Mouse (Mus musculus): Measurements from ENCODE around the gene Ms4a4d. TPM values are rescaled to one million over a fixed set of nuclear protein-coding genes. Genes with fewer than 3 reads are reported as not detected.
"Not testable (repeated sequence)": the region's sequence is repeated elsewhere in the genome, so short reads cannot be mapped to it uniquely, and the experiment has no call there.

Gene Ms4a4d
- polyA plus RNA-seq, 1 experiment, result 2.0 TPM

GRCm38 (mm10) chr19:11537336-11537735, 735 bp downstream of the Ms4a4d start:
- TF ChIP-seq CTCF (IDR thresholded peaks at IDR 0.05; ENCODE audit: control insufficient read depth, insufficient read depth, low read length), result no peak
- TF ChIP-seq POLR2A (IDR thresholded peaks at IDR 0.05; ENCODE audit: borderline replicate concordance, control insufficient read depth, low read depth, low read length), result no peak
- Histone ChIP-seq H3K4me1 (ENCODE audit: control insufficient read depth, insufficient read depth, low read length) (no peaks in the 10 kb centered on the region), H3K4me3 (replicated peaks; ENCODE audit: control insufficient read depth, low read depth, low read length) (no peak overlapping the region), H3K27ac (ENCODE audit: control insufficient read depth, insufficient read depth, low read depth, low read length, poor library complexity) (no peak overlapping the region)
- 63% methylated on average over 2 of the region's 2 CpGs for WGBS

- H3K4me3 ChIP-seq (replicated peaks; ENCODE audit: control insufficient read depth, low read depth, low read length); H3K27ac ChIP-seq (ENCODE audit: control insufficient read depth, insufficient read depth, low read depth, low read length, poor library complexity); H3K4me1 ChIP-seq (ENCODE audit: control insufficient read depth, insufficient read depth, low read length): not testable (repeated sequence)
- WGBS, result 2% methylated on average over 1 of the region's 1 CpGs
These were observed 3.7 kb downstream of the Ms4a4d start for GRCm38 (mm10) chr19:11540166-11540821.

DNA sequence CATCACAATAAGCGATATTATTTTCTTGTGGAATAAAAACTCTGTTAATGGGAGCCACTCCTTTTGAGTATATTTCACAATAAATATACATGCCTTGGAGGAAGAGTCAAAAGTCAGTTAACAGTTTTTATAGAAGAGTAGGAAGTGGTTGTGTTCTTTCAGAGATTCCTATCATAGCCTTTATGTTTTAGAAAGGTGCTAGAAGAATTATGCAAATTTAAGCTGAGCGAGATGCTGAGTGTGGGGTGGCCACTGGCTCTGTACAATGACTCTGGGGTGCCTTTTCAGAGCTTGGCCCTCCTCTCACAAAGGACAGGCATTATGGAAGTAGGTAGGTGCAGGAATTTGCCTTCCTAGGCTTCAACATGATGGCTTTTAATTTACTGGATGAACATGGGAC, 7.8 kb downstream of the Ms4a4d start:
- WGBS, result 51% methylated on average over 2 of the region's 2 CpGs
- not testable (repeated sequence) for H3K4me1 ChIP-seq (ENCODE audit: control insufficient read depth, insufficient read depth, low read length); H3K27ac ChIP-seq (ENCODE audit: control insufficient read depth, insufficient read depth, low read depth, low read length, poor library complexity); H3K4me3 ChIP-seq (replicated peaks; ENCODE audit: control insufficient read depth, low read depth, low read length)

GRCm38 (mm10) chr19:11547911-11548310, 11.3 kb downstream of the Ms4a4d start:
- no peak overlapping the region for H3K27ac ChIP-seq (ENCODE audit: control insufficient read depth, insufficient read depth, low read depth, low read length, poor library complexity)

DNA sequence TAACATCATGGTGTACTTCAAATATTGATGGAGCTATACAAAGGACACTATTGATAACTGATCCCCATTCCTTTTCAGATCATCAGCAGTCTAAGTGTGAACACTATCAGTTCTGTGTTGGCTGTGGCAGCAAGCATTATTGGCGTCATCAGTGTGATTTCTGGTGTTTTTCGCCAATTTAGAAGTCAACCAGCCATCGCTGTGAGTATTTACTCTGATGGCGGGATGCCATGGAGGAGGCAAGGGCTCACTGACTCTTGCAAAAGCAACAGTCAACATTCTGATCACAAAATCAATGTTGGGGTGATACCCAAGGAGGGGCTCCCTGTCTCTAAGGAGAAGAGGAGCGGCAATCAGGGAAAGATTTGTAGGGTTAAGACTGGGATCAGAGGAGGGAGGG, 18.1 kb downstream of the Ms4a4d start:
- Histone ChIP-seq H3K4me1 (ENCODE audit: control insufficient read depth, insufficient read depth, low read length) (no peaks in the 10 kb centered on the region), H3K4me3 (replicated peaks; ENCODE audit: control insufficient read depth, low read depth, low read length) (no peak overlapping the region), H3K27ac (ENCODE audit: control insufficient read depth, insufficient read depth, low read depth, low read length, poor library complexity) (no peak overlapping the region)
- WGBS, result 83% methylated on average over 5 of the region's 5 CpGs
- TF ChIP-seq POLR2A (IDR thresholded peaks at IDR 0.05; ENCODE audit: borderline replicate concordance, control insufficient read depth, low read depth, low read length) (no peak), CTCF (IDR thresholded peaks at IDR 0.05; ENCODE audit: control insufficient read depth, insufficient read depth, low read length) (no peak)

More at GRCm38 (mm10) chr19:11547911-11548310, 11.3 kb downstream of the Ms4a4d start:
- H3K4me3 ChIP-seq (replicated peaks; ENCODE audit: control insufficient read depth, low read depth, low read length), result no peak overlapping the region
- H3K4me1 ChIP-seq (ENCODE audit: control insufficient read depth, insufficient read depth, low read length), result no peaks in the 10 kb centered on the region
- TF ChIP-seq POLR2A (IDR thresholded peaks at IDR 0.05; ENCODE audit: borderline replicate concordance, control insufficient read depth, low read depth, low read length) (no peak), CTCF (IDR thresholded peaks at IDR 0.05; ENCODE audit: control insufficient read depth, insufficient read depth, low read length) (no peak)

DNA sequence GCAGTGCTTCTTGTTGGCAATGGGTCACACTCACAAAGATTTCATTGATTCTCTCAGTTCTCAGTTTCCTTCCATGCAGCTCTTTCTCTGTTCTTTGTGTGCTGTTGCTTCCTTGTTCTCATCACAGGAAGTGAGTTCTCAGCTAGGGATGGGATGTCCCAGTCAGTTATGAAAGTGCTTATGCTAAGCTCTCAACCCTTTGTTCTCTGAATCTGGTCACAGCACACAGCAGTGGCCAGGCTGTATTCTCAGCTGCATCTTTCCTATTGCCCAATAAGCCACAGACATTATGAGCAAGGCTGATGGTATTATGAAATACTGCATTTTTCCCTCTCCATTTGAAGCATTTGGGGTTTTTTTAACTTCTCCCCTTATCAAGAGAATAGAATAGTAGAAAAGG, 23.0 kb downstream of the Ms4a4d start:
- H3K27ac ChIP-seq (ENCODE audit: control insufficient read depth, insufficient read depth, low read depth, low read length, poor library complexity); H3K4me3 ChIP-seq (replicated peaks; ENCODE audit: control insufficient read depth, low read depth, low read length); H3K4me1 ChIP-seq (ENCODE audit: control insufficient read depth, insufficient read depth, low read length): not testable (repeated sequence)

DNA sequence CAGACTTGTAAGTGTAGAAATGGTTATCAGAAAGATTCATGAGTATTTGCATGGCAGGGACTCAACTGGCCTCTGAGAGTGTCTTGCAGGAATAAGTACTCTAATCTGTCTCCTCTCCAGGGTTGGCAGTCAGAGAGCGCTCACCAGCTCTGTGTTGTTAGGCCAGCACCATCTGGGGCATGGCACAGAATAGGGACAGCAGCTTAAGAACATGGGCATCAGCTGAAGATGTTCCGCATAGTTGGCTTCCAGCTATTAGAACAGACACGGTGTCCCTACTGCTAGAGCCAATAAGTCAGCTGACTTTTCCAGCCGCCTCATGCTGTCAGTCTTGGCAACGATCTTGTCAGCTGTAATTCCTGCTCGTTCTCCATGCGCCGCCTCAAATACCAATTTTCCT, 38.4 kb downstream of the Ms4a4d start:
- no peak overlapping the region for H3K27ac ChIP-seq (ENCODE audit: control insufficient read depth, insufficient read depth, low read depth, low read length, poor library complexity)
- no peak overlapping the region for H3K4me3 ChIP-seq (replicated peaks; ENCODE audit: control insufficient read depth, low read depth, low read length)
- no peaks in the 10 kb centered on the region for H3K4me1 ChIP-seq (ENCODE audit: control insufficient read depth, insufficient read depth, low read length)
- no peak for TF ChIP-seq POLR2A (IDR thresholded peaks at IDR 0.05; ENCODE audit: borderline replicate concordance, control insufficient read depth, low read depth, low read length)
- TF ChIP-seq CTCF (IDR thresholded peaks at IDR 0.05; ENCODE audit: control insufficient read depth, insufficient read depth, low read length), result no peak
- WGBS, result 88% methylated on average over 8 of the region's 8 CpGs

DNA sequence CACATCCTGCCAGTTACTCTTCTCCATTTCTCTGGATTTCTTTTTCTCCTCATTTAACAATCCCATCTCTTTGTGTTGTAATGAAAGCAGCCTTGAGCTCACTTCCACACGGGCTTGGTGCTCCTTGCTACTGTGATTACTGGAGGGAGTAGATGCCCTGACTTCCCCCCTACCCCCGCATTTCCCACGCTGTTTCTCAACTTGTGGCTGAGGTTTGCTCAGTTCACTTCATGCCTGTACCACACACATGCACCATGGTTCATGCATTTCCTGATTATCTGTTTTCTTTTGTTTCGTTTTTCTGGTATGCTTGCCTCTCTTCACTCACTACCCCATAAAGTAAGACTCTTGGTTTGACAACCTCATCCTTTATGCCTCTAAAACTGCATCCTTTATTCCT, 52.6 kb downstream of the Ms4a4d start:
- no peak overlapping the region for H3K27ac ChIP-seq (ENCODE audit: control insufficient read depth, insufficient read depth, low read depth, low read length, poor library complexity)
- TF ChIP-seq POLR2A (IDR thresholded peaks at IDR 0.05; ENCODE audit: borderline replicate concordance, control insufficient read depth, low read depth, low read length) (no peak), CTCF (IDR thresholded peaks at IDR 0.05; ENCODE audit: control insufficient read depth, insufficient read depth, low read length) (no peak)
- no peaks in the 10 kb centered on the region; the same call in 1 of the 2 replicates for H3K4me1 ChIP-seq (ENCODE audit: control insufficient read depth, insufficient read depth, low read length)
- no peak overlapping the region for H3K4me3 ChIP-seq (replicated peaks; ENCODE audit: control insufficient read depth, low read depth, low read length)
- 22% methylated on average over 4 of the region's 4 CpGs for WGBS

GRCm38 (mm10) chr19:11589891-11590449, 53.4 kb downstream of the Ms4a4d start:
- 51% methylated on average over 2 of the region's 2 CpGs for WGBS
- Histone ChIP-seq H3K4me3 (replicated peaks; ENCODE audit: control insufficient read depth, low read depth, low read length) (no peak overlapping the region), H3K4me1 (ENCODE audit: control insufficient read depth, insufficient read depth, low read length) (no peaks in the 10 kb centered on the region; the same call in 1 of the 2 replicates), H3K27ac (ENCODE audit: control insufficient read depth, insufficient read depth, low read depth, low read length, poor library complexity) (no peak overlapping the region)
- TF ChIP-seq CTCF (IDR thresholded peaks at IDR 0.05; ENCODE audit: control insufficient read depth, insufficient read depth, low read length), result no peak
- TF ChIP-seq POLR2A (IDR thresholded peaks at IDR 0.05; ENCODE audit: borderline replicate concordance, control insufficient read depth, low read depth, low read length), result no peak
